Mouse (Mus musculus) v-Abl transformed pro-B cells (cell line): ENCODE measurements around the gene Exoc3l2.

ENCODE experiments used
- in situ Hi-C, 2 experiments: fragments of 400-800 bp; cut with MboI; formaldehyde crosslinking; loops; one replicate each; pipeline ENCODE4 v1.15.1; 2025; ENCODE audit not compliant: unreplicated experiment in 2 of 2

Exoc3l2 gene

DNA sequence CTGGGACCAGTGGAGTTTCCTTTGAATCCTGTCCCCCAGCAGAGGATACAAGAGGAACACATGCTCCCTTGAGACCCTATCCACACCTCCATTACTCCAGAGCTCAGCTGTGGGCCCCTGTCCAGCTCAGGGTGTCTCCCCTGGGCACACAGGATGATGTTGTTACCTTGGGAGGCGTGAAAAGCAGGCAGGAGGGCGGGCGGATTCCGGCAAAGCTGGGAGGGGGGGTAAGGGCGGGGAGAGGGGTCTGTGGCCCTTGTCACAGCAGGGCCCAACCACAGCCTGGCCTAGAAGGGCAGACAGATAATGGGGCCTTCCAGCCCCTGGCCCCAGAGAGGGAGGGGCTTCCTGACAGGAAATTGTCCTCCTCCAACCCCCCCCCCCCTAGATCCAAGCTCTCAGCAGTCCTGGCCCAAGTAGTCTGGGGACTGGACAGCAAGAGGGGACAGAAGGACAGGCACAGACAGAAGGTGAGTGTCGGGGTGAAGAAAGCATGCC lies at the start of gene Exoc3l2:
TSS of gene Exoc3l2 (plus strand) at position 448 of the 498 bp plus-strand sequence.
- in situ Hi-C loops = loop anchor here in 1 of 2 experiments (5.0 kb wide), 1 partner anchor 34 kb away; no protein-coding TSS in a partner anchor

DNA sequence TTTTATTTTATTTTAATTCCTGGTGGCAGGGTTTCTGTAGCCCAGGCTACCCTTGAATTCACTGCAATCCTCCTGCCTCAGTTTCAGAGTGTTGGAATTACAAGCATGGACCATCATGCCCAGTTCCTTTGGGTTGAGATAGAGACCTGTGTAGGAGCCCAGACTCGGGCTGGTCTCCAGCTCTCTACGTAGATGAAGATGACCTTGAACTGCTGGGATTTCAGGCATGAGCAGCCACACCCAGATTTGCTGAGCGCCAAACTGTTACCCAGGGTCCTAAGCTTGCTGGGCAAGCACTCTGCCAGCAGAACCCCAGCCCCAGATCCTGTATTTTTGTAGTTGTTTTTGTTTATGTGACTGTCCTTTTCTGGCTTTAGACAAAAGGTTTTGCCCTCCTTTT lies 49.6 kb upstream of the Exoc3l2 start:
- in situ Hi-C loops = no loop called here

DNA sequence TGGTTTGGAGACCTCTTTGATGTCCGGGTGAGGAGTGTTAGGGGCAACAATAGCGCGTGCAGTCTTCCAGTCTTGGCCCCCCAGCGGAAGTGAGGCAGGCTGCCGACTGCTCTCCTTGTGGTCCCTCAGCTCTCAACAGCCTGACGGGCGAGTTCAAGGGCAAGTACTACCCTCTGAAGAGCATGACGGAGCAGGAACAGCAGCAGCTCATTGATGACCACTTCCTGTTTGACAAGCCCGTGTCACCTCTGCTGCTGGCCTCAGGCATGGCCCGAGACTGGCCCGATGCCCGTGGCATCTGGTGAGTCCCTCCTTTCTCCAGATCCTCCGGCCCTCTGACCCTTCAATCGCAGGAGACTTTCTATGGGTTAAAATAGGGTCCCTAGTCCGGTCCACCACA lies 46.5 kb upstream of the Exoc3l2 start:
- in situ Hi-C loops = no loop called here

DNA sequence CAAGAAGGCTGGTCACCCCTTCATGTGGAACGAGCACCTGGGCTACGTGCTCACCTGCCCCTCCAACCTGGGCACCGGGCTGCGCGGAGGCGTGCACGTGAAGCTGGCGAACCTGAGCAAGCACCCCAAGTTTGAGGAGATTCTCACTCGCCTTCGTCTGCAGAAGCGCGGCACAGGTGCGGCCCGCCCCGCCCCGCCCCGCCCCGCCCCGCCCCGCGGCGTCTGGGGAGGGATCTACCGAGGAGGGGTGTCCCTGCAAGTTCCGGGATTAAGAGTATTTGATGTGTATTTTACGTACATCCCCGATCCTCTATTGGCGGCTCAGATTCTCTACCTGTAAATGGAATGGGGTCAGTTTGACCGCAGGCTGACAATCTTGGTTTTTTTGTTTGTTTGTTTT lies 43.0 kb upstream of the Exoc3l2 start:
- in situ Hi-C loops = loop anchor here in 1 of 2 experiments (10.0 kb wide), 1 partner anchor 365 kb away; no protein-coding TSS in a partner anchor

DNA sequence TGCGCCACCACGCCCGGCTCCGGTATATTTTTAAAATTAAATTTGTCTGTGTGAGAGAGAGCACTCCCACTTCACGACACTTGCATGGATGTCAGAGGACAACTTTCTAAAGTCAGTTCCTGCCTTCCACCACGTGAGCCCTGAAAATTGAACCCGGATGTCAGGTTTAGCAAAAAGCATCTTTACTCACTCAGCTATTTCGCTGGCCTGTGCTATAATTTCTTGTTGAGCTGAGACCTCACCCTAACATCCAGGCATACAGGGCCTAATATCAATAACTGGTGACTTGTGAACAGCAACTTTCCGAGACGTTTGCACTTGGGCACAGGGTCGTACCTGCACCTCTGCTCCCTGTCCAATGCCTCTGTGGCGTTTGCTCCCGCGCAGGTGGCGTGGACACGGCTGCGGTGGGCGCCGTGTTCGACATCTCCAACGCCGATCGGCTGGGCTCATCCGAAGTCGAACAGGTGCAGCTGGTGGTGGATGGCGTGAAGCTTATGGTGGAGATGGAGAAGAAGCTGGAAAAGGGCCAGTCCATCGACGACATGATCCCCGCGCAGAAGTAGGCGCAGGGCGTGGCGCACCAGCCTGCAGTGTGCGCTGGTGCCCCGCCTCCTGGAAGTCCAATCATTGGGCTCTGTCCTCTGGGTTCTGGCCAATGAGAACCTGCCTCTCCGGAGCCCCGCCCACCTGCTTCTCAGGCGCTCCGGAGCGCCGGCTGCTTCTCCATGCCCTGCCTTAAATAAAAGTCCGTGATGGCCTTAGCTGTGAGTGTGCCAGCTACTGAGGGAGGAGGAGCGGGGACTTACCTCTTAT lies 42.1 kb upstream of the Exoc3l2 start:
- in situ Hi-C loops = loop anchor here in 1 of 2 experiments (10.0 kb wide), 1 partner anchor 364 kb away; no protein-coding TSS in a partner anchor

DNA sequence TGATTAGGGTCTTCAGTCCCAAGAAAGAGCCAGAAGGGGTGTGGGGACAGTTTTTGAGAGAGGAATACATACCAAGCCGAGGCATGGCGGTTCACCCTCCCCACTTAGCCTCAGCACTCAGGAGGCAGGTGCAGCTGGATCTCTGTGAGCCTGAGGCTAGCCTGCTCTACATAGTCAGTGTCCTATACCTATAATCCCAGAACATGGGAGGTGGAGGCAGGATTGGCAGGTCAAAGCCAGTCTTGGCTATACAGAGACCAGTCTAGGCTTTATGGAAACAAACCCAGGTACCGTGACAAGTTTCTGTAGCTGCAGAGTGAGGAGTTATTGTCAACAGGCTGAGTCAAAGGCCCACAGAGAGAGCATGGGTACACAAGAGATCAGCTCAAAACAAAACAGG lies 40.0 kb upstream of the Exoc3l2 start:
- in situ Hi-C loops = loop anchor here in 1 of 2 experiments (10.0 kb wide), 1 partner anchor 362 kb away; no protein-coding TSS in a partner anchor

DNA sequence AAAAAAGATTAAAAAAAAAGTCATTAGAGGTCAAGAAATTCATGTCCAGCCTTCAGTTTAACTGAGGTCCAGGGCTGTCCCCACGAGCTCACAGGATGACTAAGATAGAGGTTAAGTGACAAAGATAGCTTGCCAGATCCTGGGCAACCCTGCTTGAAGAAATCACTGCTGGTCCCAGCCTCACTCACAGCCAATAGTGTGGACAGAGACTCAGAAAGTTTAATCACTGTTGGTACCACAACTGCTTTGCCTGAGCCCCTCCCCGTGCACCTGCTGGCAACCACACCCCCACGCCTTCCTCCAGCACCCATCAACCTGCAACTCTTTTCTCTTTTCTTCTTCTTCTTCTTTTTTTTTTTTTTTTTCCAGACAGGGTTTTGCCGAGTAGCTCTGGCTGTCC lies 39.1 kb upstream of the Exoc3l2 start:
- in situ Hi-C loops = loop anchor here in 1 of 2 experiments (10.0 kb wide), 1 partner anchor 361 kb away; no protein-coding TSS in a partner anchor

DNA sequence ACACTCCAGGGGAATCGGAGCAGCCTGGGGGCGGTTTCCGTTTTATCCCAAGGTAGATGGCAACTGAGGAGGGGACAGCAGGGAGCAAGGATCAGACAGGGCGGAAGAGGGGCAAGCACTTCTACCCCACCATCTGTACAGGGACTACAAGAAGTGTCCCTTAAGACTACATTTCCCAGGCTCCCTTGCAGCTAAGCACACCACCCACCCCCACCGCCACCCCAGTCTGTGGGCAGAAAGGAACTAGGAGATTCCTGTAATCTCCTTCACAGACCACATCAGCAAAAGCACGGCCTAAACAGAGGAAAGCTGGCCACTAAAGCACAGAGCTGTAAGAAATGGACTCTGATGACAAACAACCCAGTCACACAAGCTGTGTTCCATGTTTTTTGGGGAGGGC lies 36.8 kb upstream of the Exoc3l2 start:
- in situ Hi-C loops = loop anchor here in 1 of 2 experiments (10.0 kb wide), 1 partner anchor 358 kb away; no protein-coding TSS in a partner anchor

DNA sequence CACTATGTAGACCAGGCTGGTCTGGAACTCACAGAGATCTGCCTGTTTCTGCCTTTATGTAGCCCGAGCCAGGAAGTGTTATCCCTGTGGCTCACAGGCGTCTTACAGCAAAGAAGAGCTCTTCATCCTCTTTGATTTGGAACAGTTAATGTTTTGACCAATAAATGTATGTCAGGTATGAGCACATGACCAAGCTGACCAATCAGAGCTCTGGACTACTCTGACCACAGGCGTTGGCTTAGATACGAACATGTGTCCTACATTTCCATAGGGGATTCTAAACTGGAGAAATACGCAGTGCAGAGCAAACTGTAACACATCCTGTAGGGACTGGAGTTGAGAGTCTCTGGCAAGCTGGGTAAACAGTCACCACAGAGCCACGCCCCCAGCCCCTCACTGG lies 36.2 kb upstream of the Exoc3l2 start:
- in situ Hi-C loops = loop anchor here in 1 of 2 experiments (10.0 kb wide), 1 partner anchor 358 kb away; no protein-coding TSS in a partner anchor

DNA sequence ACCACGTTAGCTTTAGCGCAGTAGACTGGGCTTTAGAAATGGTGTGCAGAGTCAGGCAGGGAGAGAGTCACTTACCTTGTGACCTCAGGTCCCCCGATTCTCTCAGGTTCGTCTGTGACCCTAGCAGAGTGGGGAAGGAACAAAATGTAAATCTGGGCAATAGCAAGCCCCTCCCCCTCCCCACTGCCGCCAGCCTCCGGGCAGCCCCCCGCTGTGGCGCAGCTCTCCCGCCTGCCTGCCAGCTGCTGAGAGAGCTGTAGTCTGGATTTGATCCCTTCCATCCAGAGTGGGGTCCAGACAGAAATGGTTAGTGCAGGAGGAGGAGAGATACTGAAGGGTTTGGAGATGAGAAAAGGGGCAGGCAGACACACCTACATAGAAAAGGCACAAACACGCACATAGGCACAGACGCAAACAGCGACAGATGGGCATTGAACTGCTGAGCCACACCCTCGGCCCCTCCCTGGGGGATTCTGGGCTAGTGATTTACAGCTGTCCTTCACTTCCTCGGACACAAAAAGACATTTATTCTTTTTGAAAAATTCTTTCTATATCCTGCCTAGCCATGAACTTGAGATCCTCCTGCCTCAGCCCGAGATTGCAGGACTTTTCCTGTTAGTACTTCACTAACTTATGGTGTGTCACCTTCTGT lies 35.0 kb upstream of the Exoc3l2 start:
- in situ Hi-C loops = loop anchor here in 1 of 2 experiments (10.0 kb wide), 1 partner anchor 357 kb away; no protein-coding TSS in a partner anchor

DNA sequence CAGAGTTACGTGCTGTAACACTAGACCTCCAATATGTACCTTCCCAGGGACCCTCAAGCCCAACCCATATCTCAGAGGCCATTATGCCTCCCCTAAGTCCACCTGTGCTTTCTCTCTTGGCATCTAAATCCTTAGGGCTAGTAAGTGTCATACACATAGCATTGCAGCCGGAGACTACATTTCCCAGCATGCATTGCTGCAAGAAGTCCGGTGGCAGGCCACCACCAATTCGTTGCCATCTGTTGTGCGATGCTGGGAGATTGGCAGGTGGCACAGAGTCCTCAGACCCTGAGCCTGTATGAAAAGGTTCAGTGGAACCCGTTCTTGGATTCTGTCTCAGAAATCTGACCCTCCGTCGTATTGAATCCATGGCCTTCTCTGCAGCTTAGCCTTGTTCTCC lies 33.4 kb upstream of the Exoc3l2 start:
- in situ Hi-C loops = loop anchor here in 1 of 2 experiments (10.0 kb wide), 1 partner anchor 355 kb away; no protein-coding TSS in a partner anchor

DNA sequence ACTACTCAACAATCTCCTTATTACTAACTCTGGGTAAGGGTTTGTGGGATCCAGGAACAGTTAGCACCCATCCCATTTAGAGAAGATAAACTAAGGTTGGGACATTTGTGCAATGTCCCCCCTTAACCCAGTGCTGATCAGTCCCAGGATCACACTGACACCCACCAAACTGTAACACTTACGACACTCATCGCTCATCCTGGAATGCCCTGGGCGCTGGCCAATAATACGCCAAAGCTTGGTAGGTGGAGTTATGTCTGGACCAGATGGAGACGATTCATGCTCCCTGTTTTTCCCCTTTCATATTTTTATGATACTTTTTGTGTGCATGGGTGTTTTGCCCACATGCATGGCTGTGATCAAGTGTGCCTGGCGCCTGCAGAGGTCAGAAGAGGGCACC lies 32.7 kb upstream of the Exoc3l2 start:
- in situ Hi-C loops = no loop called here

DNA sequence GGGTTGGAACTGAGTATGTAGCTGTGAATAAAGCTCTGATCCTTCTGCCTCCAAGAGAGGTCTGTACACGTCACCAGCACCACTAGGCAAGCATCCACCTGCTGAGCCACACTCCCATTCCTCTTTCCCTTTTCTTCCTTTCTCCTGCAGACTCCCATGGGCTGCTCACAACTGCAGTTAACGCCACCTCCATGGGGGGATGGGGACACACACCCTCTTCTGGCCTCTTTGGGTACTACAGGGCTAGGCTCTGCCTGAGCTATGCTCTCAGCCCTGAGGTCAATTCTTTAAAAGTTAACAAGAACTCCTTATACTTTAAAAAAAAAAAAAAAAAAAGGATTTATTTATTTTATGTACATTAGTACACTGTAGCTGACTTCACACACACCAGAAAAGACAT lies 30.7 kb upstream of the Exoc3l2 start:
- in situ Hi-C loops = no loop called here

DNA sequence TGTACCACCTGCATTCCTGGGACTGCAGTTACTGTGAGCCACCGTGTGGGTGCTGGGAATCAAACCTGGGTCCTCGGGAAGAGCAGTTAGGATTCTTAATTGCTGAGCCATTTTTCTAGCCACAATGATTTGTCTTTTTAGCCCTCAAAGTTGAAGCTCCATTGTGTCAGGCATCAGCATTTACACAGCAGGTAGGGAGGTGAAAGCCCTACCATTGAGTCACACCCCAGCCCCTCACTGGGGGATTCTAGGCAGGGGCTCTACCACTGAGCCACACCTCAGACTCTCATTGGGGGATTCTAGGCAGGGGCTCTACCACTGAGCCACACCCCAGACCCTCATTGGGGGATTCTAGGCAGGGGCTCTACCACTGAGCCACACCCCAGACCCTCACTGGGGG lies 26.9 kb upstream of the Exoc3l2 start:
- in situ Hi-C loops = no loop called here

DNA sequence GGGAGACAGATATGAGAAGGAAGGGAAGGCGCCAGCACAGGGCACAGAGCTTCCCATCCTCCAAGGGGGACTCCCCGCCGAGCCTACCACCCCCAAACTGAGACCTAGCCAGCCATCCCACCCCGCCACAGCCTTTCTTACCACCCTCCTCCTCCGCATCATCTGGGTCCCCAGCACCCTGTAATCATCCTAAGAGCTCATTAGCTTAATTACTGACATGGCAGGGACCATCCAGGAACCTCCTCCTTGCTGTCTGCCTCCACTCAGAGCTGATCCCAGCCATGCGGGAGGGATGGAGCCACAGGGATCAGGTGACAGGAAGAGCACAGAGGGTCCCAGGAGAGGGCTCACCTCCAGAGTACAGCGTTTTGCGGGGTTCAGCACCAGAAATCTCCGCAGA lies 26.1 kb upstream of the Exoc3l2 start:
- in situ Hi-C loops = no loop called here

DNA sequence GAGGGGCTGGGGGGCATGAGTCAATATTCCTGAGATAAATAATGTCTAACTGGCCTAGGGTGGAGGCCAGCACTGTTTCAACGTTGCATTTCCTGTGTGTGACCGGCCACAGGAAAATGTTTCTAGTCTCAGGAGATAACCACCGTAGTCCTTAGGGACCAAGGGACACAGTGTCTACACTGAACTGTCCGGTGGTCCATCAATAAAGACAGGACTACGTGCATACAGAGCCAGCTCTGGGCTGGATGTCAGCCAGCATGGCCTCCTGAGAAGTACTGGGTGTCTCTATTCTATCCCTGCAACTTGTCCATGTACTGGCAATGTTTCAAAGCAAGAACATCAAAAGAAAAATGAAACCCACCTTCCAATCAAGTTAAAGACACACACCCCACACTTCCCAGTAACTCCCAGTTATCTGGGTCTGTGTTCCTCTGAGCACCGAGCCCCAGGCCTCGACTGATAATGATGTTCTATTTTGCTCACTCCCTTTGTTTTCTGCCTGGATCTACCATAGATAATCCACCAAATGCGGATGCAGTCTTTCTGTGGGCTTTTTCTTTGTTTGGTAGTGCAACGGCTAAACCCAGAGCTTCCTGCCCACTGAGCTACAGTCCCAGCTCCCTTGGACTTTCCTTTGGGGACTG lies 21.6 kb upstream of the Exoc3l2 start:
- in situ Hi-C loops = no loop called here

DNA sequence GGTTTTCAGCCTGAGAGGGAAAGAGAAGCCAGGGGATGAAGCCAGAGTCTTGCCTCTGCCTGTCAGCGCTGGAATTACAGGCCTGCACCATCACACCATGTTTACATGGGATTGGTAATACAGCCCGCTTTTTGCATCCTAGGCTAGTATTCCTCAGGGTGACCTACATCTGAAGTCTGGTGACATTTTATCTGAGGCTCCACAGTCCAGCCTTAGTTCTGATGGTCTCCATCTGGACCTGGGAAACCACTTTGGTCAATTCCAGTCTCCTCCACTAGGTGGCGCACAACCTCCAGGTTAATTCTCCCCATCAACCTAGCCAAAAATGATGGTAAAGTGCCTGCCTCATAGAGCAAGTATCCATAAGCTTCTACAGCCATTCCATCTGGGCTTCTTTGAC lies 19.8 kb upstream of the Exoc3l2 start:
- in situ Hi-C loops = no loop called here

DNA sequence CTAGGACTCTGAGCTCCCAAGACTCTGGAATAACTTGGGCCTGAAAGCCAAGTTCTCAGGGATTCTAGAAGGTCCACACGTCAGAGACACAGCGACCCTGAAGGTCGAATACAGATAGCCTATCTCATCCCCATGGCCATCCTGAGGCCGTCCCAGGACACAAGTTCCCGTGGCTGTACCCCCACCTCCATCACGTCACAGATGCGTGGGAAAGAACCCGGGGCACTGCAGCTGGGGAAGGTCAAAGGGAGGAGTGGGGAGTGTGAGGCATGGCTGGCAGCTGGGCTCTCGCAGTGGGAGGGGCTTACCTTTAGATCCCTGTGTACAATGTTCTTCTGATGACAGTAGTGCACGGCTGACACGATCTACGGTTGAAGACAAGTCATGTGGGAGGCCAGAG lies 18.3 kb upstream of the Exoc3l2 start:
- in situ Hi-C loops = no loop called here

DNA sequence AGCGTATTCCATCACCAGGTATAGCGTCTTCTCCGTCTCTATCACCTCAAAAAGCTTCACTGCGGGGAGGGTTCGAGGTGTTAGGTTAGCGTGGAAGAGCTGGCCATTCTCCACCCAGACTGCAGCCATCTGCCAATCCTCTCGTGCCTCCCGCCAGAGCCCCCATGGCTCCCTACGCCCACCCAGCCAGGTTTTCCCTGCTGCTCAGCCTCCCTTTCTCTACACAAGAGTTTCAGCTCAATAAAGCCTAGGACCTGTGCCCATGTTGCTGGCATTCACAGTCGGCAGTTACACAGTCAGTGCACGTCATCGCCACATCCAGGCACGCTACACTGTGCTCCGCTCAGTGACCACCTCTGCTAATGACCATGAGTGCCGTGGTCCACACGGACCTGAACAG lies 15.4 kb upstream of the Exoc3l2 start:
- in situ Hi-C loops = no loop called here

DNA sequence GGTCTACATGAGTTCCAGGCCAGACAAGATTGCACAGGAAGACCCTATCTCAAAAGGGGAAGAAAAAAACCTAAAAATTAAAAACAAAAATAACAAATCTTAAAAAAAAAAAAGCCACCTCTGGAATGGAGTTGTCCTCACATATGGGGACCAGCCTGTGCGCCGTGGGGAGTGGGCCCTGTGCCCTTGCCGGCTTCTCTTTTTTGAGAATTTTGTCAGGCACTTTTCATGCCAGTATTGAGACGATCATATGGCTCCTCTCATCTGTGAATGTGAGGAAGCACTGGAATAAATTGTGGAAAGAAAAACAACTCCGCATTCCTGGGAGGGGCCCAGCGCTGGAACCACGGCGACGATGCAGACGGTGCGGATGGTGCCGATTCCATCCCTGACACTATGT lies 14.0 kb upstream of the Exoc3l2 start:
- in situ Hi-C loops = no loop called here

DNA sequence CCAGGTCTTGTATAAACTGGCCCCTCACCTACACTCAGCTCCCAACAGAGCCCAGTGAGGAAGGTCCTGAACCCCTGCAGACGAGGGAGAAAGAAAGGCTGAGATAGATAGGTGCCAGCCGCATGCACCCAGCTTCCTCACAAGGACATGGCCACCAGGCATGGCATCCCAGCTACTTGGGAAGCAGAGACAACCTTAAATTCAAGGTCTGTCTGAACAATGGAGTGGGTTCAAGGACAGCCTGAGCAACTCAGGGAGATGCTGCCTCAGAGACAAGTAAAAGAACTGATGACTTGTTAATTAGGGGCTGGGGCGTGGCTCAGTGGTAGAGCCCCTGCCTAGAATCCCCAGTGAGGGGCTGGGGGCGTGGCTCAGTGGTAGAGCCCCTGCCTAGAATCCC lies 7.9 kb upstream of the Exoc3l2 start:
- in situ Hi-C loops = no loop called here
